Mouse (Mus musculus) liver, embryonic 14.5 days (tissue): ENCODE measurements at regions not wholly inside any gene's neighbourhood (a gene's known extent, or its start where the extent isn't known, plus 50 kb on each side); places are given as distances from the start of the nearest gene placed in this dataset.

Experiments used
- CTCF ChIP-seq: IDR thresholded peaks from 2 replicates; pipeline ENCODE4 v1.5.1; 2016; ENCODE audit warnings: antibody characterized with exemption, low read depth, control low read depth
- EP300 ChIP-seq: IDR thresholded peaks from 2 replicates; pipeline ENCODE4 v1.6.1; 2016; ENCODE audit warnings: antibody characterized with exemption, low read depth

DNA sequence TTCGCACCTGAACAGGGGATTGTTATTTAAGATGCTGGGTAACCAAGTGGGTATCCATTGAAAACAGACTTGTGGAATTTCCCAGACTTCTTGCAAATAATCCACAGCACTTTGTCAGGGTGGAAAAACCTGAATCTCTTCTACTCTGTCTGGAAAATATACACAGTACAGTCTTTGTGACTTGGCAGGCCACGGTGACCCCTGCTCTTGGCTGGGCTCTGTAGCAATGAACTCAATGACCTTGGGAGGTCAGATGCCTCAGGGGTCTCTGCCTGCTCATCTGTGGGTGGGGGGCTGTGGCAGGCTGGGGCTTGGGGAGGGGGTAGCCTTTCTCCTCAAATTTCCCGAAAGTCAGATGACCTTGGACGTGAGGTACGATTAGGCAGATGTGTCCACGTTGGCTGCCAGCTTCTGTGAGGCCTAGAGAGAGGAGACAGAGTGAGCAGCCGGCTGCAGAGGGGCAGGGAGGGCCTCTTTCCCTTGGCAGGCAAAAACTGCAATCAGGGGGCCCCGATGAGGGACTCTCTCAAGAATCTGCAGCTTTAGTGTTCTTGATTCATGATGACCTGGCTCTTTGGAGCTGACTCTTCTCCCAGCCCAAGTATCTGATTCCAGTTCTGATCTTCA is 108.4 kb downstream of the Edn3 start:
- no peak for TF ChIP-seq CTCF
- no peak for TF ChIP-seq EP300
